Mouse (Mus musculus) liver, adult 2 months (tissue): Measurements from ENCODE around the gene Fhad1. TPM values are rescaled to one million over a fixed set of nuclear protein-coding genes. Genes with fewer than 3 reads are reported as not detected.
A peak's percentile ranks its signal among the peaks of the same experiment; 100 is the strongest.

Experiments used
- DNase-seq: peaks from one replicate; pipeline ENCODE4 v3.0.0-alpha.2; 2011; ENCODE audit warnings: low read depth, low spot score; ENCODE audit errors: extremely low read depth
- H3K27ac ChIP-seq: fragments of 200-500 bp; replicated peaks from 2 replicates; pipeline ENCODE4 v1.5.1; 2012; ENCODE audit warnings: low read depth, mild to moderate bottlenecking, control low read depth, inconsistent platforms, low read length; ENCODE audit not compliant: insufficient read depth
- H3K27me3 ChIP-seq: fragments of 200-500 bp; 2 replicates; pipeline ENCODE4 v1.6.1; 2012; ENCODE audit warnings: mild to moderate bottlenecking, moderate library complexity, low read length, inconsistent platforms; ENCODE audit not compliant: control insufficient read depth, insufficient read depth
- H3K36me3 ChIP-seq: fragments of 200-500 bp; 2 replicates; pipeline ENCODE4 v1.6.1; 2012; ENCODE audit warnings: low read length, inconsistent platforms; ENCODE audit not compliant: control insufficient read depth, insufficient read depth
- H3K4me1 ChIP-seq: fragments of 200-500 bp; 2 replicates; pipeline ENCODE4 v1.6.1; 2011; ENCODE audit warnings: low read length; ENCODE audit not compliant: control insufficient read depth, insufficient read depth
- H3K4me3 ChIP-seq: fragments of 200-500 bp; 2 replicates; pipeline ENCODE4 v1.5.1; 2011; ENCODE audit warnings: low read depth, mild to moderate bottlenecking, control low read depth, low read length, moderate library complexity; ENCODE audit not compliant: insufficient read depth
- H3K79me2 ChIP-seq: fragments of 200-500 bp; 2 replicates; pipeline ENCODE4 v1.6.1; 2012; ENCODE audit warnings: inconsistent platforms, mild to moderate bottlenecking, low read length, moderate library complexity; ENCODE audit not compliant: control insufficient read depth, insufficient read depth
- H3K9ac ChIP-seq: fragments of 200-500 bp; 2 replicates; pipeline ENCODE4 v1.6.1; 2012; ENCODE audit warnings: low read depth, mild to moderate bottlenecking, control low read depth, inconsistent platforms, low read length
- CTCF ChIP-seq: fragments of 200-500 bp; IDR thresholded peaks from 2 replicates; pipeline ENCODE4 v1.5.1; 2011; ENCODE audit warnings: low read depth, low read length, control low read depth
- POLR2A ChIP-seq: fragments of 200-500 bp; IDR thresholded peaks from 2 replicates; pipeline ENCODE4 v1.6.1; 2011; ENCODE audit warnings: low read length, control low read depth; ENCODE audit not compliant: insufficient read depth; ENCODE audit errors: extremely low read depth
- WGBS: fragments of 180-500 bp; shearing (Covaris S2); methylation state at CpG from one replicate; pipeline ENCODE4 v1.1.7; 2018; 5-methylcytosine and 5-hydroxymethylcytosine counted together
- polyA plus RNA-seq: library from polyadenylated mRNA; depleted of rRNA; stranded (reverse); fragments of >200 nt; gene quantifications from 2 replicates; pipeline ENCODE4 v1.2.3, GENCODE M21; 2012
- total RNA-seq: library from RNA; depleted of rRNA; stranded (reverse); fragments of >200 nt; gene quantifications from 2 replicates; pipeline ENCODE4 v1.2.3, GENCODE M21; 2014

Fhad1 gene
- total and polyA plus RNA-seq, 2 experiments: 0.06 to 2.4 TPM

DNA sequence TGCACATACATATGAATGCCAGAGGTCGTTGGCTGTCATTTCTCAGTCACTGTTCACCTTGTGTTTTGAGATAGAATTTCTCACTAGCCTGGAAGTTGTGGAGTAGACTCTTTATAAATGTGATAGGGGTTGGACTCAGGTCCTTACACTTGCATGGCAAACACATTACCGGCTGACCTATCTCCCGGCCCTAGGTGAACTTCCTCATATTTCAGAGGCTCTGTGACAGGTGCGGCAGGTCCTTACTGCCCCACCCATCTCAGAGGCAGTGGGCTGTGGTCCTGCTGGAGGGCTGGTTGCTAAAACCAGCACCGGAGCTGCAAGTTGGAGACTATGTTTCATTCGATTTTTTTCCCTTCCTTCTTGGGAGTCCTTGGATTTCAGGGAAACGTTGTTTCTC, 136.3 kb downstream of the Fhad1 start:
- H3K27ac ChIP-seq: no peak overlapping the region
- TF ChIP-seq CTCF (no peak), POLR2A (no peak)
- no peak overlapping the region for H3K4me3 ChIP-seq
- H3K27me3 ChIP-seq: no peaks in the 10 kb centered on the region
- H3K36me3 ChIP-seq: no peaks in the 10 kb centered on the region
- peaks cover 3% of the 10 kb centered on the region for H3K4me1 ChIP-seq
- H3K79me2 ChIP-seq: peaks cover 11% of the 10 kb centered on the region; the same call in 1 of the 2 replicates
- no peak overlapping the region for H3K9ac ChIP-seq
- WGBS: 50% methylated on average over 7 of the region's 7 CpGs
- no peak for DNase-seq

DNA sequence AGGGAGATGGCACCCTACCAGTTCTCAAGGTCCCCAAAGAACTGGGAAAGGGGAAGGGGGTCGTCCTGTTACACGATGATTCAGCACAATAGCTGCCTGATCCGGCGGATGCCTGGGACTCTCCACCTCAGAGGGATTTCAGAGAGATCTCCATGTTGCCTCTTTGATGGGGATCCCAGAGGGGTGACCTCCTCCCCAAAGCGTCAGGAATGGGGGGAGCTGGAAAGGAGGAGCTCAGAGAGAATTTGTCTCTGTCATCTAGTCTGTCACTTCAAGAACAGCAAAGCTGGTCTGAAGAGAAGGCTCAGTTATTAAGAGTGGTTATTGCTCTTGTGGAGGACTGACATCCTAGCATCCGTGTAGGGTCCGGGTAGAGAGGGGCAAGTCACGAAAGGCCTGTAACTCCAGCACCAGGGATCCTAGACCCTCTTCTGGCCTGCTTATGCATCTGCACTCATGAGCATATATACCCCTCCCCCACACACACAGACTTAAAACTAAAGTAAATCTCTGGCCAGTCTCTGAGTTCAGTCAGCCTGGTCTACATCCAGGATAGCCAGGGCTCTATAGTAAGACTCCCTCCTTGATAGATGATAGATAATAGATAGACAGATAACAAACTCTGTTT, 139.3 kb downstream of the Fhad1 start:
- no peak overlapping the region for H3K27ac ChIP-seq
- WGBS: 43% methylated on average over 8 of the region's 8 CpGs
- no peak overlapping the region for H3K4me3 ChIP-seq
- no peak for TF ChIP-seq CTCF
- TF ChIP-seq POLR2A: no peak
- H3K4me1 ChIP-seq: peaks cover 20% of the 10 kb centered on the region; the same call in 1 of the 2 replicates
- DNase-seq: no peak
- no peak overlapping the region; the same call in 1 of the 2 replicates for H3K9ac ChIP-seq
- H3K79me2 ChIP-seq: peaks cover 20% of the 10 kb centered on the region; the same call in 1 of the 2 replicates
- no peaks in the 10 kb centered on the region for H3K36me3 ChIP-seq
- H3K27me3 ChIP-seq: no peaks in the 10 kb centered on the region

- no peak for DNase-seq
- Histone ChIP-seq H3K79me2 (peaks cover 26% of the 10 kb centered on the region; the same call in 1 of the 2 replicates), H3K36me3 (no peaks in the 10 kb centered on the region), H3K4me3 (peak within 1 kb of the TSS; percentile 92), H3K27me3 (no peaks in the 10 kb centered on the region), H3K9ac (peak within 1 kb of the TSS; percentile 94), H3K27ac (peak within 1 kb of the TSS; percentile 14), H3K4me1 (peaks cover 22% of the 10 kb centered on the region; the same call in 1 of the 2 replicates)
- peak; percentile 96 for TF ChIP-seq POLR2A
- TF ChIP-seq CTCF: no peak
- under 1% methylated on average over 73 of the region's 73 CpGs for WGBS
These were observed 140.1 kb downstream of the Fhad1 start, which contains the start of gene Efhd2 for GRCm38 (mm10) chr4:141874601-141875460. Efhd2 (minus strand) TSS chr4:141874920.

DNA sequence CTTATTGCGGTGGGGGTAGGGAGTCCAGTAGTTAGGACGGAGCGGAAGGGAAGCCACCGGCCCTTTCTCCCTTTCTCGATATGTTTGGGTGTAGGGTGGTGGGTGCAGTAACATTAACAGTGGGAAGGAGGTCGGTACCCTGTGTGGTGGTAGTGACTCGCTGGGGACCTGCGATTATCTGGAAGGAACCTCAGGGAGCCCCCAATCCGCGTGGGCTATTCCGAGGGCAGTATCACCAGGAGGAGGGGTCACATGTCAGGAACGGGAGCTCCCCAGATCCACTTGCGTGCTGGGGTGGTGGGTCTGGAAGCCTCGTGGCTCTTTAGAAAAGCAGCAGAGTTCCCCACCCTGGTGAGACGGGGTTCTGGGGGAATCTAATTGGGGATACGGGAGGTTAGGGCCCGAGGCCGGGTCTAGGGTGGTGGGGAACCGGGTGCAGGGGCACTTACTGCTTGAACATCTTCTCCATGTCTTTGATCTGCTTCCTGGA, 140.7 kb downstream of the Fhad1 start:
- no peak for DNase-seq
- Histone ChIP-seq H3K4me3 (peak overlapping the region; percentile 92), H3K79me2 (peaks cover 29% of the 10 kb centered on the region; the same call in 1 of the 2 replicates), H3K27me3 (no peaks in the 10 kb centered on the region), H3K4me1 (peaks cover 22% of the 10 kb centered on the region; the same call in 1 of the 2 replicates), H3K27ac (peak overlapping the region; percentile 14), H3K36me3 (no peaks in the 10 kb centered on the region), H3K9ac (peak overlapping the region; percentile 94)
- TF ChIP-seq POLR2A (no peak), CTCF (no peak)
- under 1% methylated on average over 19 of the region's 19 CpGs for WGBS

DNA sequence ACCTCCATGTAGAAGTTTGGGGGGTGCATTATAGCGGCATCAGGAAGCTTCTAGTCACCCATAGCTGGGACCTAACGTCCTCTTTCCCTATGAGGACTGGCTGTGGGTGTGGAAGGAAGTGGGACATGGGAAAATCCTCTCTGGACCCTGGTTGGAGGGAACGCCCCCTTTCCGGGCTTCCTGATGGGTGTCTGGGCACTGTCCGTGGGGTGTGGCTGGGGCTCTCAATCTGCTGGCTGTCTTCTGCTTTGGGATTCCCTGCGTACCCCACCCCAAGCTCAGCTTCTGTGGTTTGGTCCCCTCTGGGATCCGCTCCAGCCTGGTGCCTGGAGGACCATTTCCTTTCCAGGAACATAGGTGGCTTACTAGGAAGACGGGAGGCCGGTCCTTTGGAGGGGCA, 141.9 kb downstream of the Fhad1 start:
- no peak for DNase-seq
- H3K4me1 ChIP-seq: peaks cover 22% of the 10 kb centered on the region; the same call in 1 of the 2 replicates

More for the DNA sequence above, 141.9 kb downstream of the Fhad1 start:
- H3K9ac ChIP-seq: peak overlapping the region; percentile 94
- TF ChIP-seq POLR2A (no peak), CTCF (no peak)
- H3K4me3 ChIP-seq: peak overlapping the region; percentile 29
- no peaks in the 10 kb centered on the region for H3K36me3 ChIP-seq
- WGBS: 73% methylated on average over 9 of the region's 9 CpGs
- peaks cover 29% of the 10 kb centered on the region; the same call in 1 of the 2 replicates for H3K79me2 ChIP-seq
- no peaks in the 10 kb centered on the region for H3K27me3 ChIP-seq
- H3K27ac ChIP-seq: no peak overlapping the region
